Mouse (Mus musculus) limb, embryonic 15.5 days (tissue): Measurements from ENCODE around the gene 9130213A22Rik. TPM values are rescaled to one million over a fixed set of nuclear protein-coding genes. Genes with fewer than 3 reads are reported as not detected.

Source experiments
- ATAC-seq: fragments of 200-750 bp; cut with Nextera tagmentation; 2 replicates; pipeline ENCODE4 v1.8.0; 2017; ENCODE audit warnings: low read depth, moderate TSS enrichment; ENCODE audit not compliant: insufficient number of reproducible peaks, low FRiP score, low TSS enrichment
- H3K27ac ChIP-seq: fragments of 300-500 bp; sonication (generic); 2 replicates; pipeline ENCODE4 v1.5.1; 2015; ENCODE audit warnings: moderate library complexity, mild to moderate bottlenecking, inconsistent platforms
- H3K27me3 ChIP-seq: fragments of 300-500 bp; sonication (generic); 2 replicates; pipeline ENCODE4 v1.6.1; 2015; ENCODE audit warnings: inconsistent platforms
- H3K36me3 ChIP-seq: fragments of 300-500 bp; sonication (generic); 2 replicates; pipeline ENCODE4 v1.6.1; 2015; ENCODE audit warnings: inconsistent platforms
- H3K4me1 ChIP-seq: fragments of 300-500 bp; sonication (generic); 2 replicates; pipeline ENCODE4 v1.6.1; 2015; ENCODE audit warnings: inconsistent platforms
- H3K4me2 ChIP-seq: fragments of 300-500 bp; sonication (generic); 2 replicates; pipeline ENCODE4 v1.6.1; 2015; ENCODE audit warnings: mild to moderate bottlenecking, inconsistent platforms
- H3K4me3 ChIP-seq: fragments of 300-500 bp; sonication (generic); 2 replicates; pipeline ENCODE4 v1.5.1; 2015; ENCODE audit warnings: mild to moderate bottlenecking, inconsistent platforms
- H3K9ac ChIP-seq: fragments of 300-500 bp; sonication (generic); 2 replicates; pipeline ENCODE4 v1.6.1; 2015; ENCODE audit warnings: inconsistent platforms
- H3K9me3 ChIP-seq: fragments of 300-500 bp; sonication (generic); 2 replicates; pipeline ENCODE4 v1.6.1; 2016; ENCODE audit warnings: inconsistent platforms
- WGBS: fragments of 180-500 bp; shearing (Covaris S2); methylation state at CpG from one replicate; pipeline ENCODE4 v1.1.7; 2015; 5-methylcytosine and 5-hydroxymethylcytosine counted together
- polyA plus RNA-seq: library from polyadenylated mRNA; unstranded; fragments of >200 nt; fragmentation: Nextera tagmentation; extraction: Ambion mirVana; gene quantifications from 2 replicates; pipeline ENCODE4 v1.2.1, GENCODE M21; 2015

9130213A22Rik gene
- polyA plus RNA-seq, 1 experiment from 2014 or later = 0.49 TPM

DNA sequence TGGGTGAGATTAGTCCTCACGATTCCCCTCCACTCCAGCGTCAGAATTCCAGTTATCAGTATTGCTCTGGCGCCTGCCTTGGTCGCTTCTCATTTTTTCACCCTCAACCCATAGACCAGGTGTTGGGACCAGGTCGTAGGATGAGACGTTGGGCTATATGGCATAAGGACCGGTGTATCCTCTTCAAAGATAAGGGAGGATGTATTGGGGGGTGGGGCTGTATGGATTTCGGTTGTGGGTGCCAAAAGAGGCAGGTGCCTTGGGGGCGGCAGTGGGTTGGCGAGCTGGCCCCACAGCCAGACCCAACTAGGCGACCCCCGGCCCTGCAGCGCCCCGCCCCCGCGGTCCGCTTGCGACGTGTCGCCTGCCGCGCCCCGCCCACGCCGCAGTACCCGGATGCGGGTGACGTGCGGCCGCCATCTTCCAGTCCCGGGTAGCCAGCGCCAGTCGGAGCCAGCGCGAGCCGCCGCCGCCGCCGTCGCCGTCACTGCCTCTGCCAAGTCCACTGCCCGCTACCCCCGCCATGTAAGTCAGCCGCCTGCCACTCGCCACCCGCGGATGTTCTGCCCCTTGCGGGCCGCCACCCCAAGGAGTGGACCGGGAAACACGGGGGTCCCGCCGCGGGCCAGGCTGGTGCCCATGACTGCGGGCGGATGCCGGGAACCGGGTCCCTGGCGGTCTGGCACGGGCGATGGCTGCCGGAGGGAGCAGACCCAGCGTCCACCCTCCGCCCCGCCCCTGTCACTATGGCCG, 34.1 kb downstream of the 9130213A22Rik start, which contains the start of gene Vamp2:
Vamp2 (plus strand) TSS at position 388 of the 753 bp plus-strand sequence.
- peak within 1 kb of the TSS; percentile 84 for H3K4me2 ChIP-seq
- H3K9ac ChIP-seq = peak within 1 kb of the TSS; percentile 95
- no peaks in the 10 kb centered on the region for H3K9me3 ChIP-seq
- ATAC-seq = peak; percentile 79
- H3K4me1 ChIP-seq = peaks cover 40% of the 10 kb centered on the region
- H3K27ac ChIP-seq = peak within 1 kb of the TSS; percentile 91
- peaks cover 28% of the 10 kb centered on the region for H3K36me3 ChIP-seq
- peak within 1 kb of the TSS; percentile 72 for H3K4me3 ChIP-seq
- WGBS = 1% methylated on average over 60 of the region's 67 CpGs
- H3K27me3 ChIP-seq = no peaks in the 10 kb centered on the region

DNA sequence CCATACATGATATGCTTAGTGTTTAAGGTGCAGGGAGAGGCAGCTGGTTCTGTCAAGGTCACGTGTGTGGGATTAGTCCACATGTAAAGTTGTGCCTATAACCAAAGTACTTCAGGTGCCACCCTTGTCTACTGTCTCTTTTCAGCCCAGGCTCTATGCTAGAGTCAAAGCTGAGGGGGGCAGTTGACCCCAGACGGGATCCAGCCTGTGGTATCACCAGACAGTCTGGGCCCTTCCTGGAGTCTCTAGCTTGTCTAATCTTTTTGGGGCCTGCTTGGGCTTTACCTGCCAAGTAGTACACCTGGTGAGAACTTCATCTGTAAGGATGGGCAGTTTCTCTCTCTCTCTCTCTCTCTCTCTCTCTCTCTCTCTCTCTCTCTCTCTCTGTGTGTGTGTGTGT, 34.8 kb downstream of the 9130213A22Rik start:
- Histone ChIP-seq H3K4me3 (peak overlapping the region; percentile 72; the same call in 1 of the 2 replicates), H3K27ac (peak overlapping the region; percentile 65), H3K4me2 (peak overlapping the region; percentile 84; the same call in 1 of the 2 replicates), H3K4me1 (peaks cover 40% of the 10 kb centered on the region), H3K27me3 (no peaks in the 10 kb centered on the region), H3K36me3 (peaks cover 24% of the 10 kb centered on the region), H3K9ac (no peak overlapping the region), H3K9me3 (no peaks in the 10 kb centered on the region)
- 60% methylated on average over 2 of the region's 2 CpGs for WGBS
- no peak for ATAC-seq

DNA sequence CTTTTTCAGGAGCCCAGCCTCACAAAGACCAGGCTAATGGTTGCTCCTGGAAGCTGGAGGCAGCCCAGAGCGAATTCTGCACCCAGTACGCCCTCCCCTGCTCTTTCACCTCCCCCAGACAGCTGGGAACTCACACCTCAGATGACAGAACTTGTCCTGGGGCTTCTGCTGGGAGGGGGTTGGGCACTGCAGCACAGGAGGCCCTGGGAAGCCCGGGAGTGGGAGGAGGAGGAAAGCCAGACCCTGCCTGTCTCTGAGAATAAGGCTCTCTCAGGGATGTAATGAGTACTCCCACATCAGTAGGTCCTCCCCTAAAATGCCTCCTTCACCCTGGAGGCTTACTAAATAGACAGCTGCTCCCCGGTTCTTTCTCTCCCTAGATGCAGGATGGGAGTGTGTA, 35.3 kb downstream of the 9130213A22Rik start:
- peaks cover 40% of the 10 kb centered on the region for H3K4me1 ChIP-seq
- H3K9me3 ChIP-seq = no peaks in the 10 kb centered on the region
- ATAC-seq = no peak
- peak overlapping the region; percentile 65 for H3K27ac ChIP-seq
- WGBS = 25% methylated on average over 4 of the region's 4 CpGs
- no peak overlapping the region; the same call in 1 of the 2 replicates for H3K4me2 ChIP-seq
- H3K9ac ChIP-seq = peak overlapping the region; percentile 17; the same call in 1 of the 2 replicates
- no peak overlapping the region for H3K4me3 ChIP-seq
- no peaks in the 10 kb centered on the region for H3K27me3 ChIP-seq
- H3K36me3 ChIP-seq = peaks cover 22% of the 10 kb centered on the region

DNA sequence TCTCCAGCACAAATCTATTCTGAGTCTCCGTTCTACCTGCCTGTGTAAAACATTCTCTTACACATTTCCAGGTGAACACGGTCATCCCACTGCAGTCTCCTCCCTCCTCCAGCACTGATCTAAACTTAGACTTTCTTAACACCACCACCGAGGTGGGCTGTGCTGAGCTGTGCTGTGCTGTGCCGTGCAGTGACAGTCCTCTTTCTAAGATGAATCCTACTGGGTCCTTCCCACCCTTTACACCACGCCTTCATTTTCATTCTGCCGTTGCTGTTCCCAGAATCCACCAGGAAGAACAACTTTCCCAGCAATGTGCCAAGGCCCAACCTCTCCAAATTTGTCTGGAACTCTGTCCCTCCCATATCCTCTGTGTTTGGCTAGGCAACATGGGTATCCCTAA, 36.0 kb downstream of the 9130213A22Rik start:
- H3K4me1 ChIP-seq = peaks cover 35% of the 10 kb centered on the region
- no peak overlapping the region for H3K9ac ChIP-seq
- no peaks in the 10 kb centered on the region for H3K27me3 ChIP-seq
- H3K27ac ChIP-seq = peak overlapping the region; percentile 65; the same call in 1 of the 2 replicates
- 47% methylated on average over 6 of the region's 6 CpGs for WGBS
- no peaks in the 10 kb centered on the region for H3K9me3 ChIP-seq
- no peak overlapping the region for H3K4me2 ChIP-seq
- no peak for ATAC-seq
- peaks cover 16% of the 10 kb centered on the region for H3K36me3 ChIP-seq
- no peak overlapping the region for H3K4me3 ChIP-seq

DNA sequence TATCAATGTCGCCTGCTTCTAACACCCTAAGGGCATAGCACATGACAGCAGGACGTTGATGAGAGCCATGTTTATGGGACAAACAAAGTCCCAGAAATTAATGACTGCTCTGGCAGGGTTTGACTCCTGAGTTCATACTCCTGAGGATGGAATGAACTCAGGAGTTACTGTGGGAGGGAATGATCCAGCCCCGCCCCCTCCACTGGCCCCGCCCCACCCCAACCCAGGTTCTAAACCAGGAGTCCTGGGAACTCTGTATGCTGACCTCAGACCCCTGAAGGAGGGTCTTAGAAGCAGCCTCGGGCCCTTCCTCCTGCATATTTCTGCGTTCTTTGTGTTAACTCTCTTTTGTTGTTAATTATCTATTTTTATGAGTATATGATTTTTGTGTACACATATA, 36.8 kb downstream of the 9130213A22Rik start:
- no peak for ATAC-seq
- peaks cover 9% of the 10 kb centered on the region for H3K36me3 ChIP-seq
- no peak overlapping the region for H3K27ac ChIP-seq
- H3K4me1 ChIP-seq = peaks cover 30% of the 10 kb centered on the region
- WGBS = 54% methylated on average over 6 of the region's 6 CpGs
- H3K27me3 ChIP-seq = no peaks in the 10 kb centered on the region
- no peak overlapping the region for H3K4me3 ChIP-seq
- no peaks in the 10 kb centered on the region for H3K9me3 ChIP-seq
- no peak overlapping the region for H3K9ac ChIP-seq
- H3K4me2 ChIP-seq = no peak overlapping the region

DNA sequence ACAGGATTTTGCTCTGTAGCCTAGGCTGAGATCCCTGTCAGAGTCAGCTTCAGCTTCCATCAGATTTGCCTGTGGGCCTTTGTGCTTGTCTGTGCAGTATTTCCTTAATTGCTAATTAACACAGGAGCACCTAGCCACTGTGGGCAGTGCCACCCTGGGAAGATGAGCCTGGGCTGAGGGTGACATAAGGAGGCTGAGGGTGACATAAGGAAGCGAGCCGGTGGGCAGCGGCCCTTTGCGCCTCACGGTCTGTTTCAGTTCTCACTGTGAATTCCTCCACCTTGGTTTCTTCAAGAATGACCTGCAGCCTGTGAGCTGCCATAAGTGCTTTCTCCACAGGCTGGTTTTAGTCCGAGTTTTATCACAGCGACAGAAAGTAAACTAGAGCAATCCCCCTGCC, 40.8 kb downstream of the 9130213A22Rik start:
- Histone ChIP-seq H3K4me1 (peaks cover 4% of the 10 kb centered on the region; the same call in 1 of the 2 replicates), H3K4me3 (no peak overlapping the region), H3K9me3 (no peaks in the 10 kb centered on the region), H3K36me3 (no peaks in the 10 kb centered on the region), H3K9ac (no peak overlapping the region), H3K4me2 (no peak overlapping the region), H3K27me3 (no peaks in the 10 kb centered on the region), H3K27ac (no peak overlapping the region)
- 85% methylated on average over 7 of the region's 7 CpGs for whole genome bisulfite sequencing
- no peak for ATAC-seq

DNA sequence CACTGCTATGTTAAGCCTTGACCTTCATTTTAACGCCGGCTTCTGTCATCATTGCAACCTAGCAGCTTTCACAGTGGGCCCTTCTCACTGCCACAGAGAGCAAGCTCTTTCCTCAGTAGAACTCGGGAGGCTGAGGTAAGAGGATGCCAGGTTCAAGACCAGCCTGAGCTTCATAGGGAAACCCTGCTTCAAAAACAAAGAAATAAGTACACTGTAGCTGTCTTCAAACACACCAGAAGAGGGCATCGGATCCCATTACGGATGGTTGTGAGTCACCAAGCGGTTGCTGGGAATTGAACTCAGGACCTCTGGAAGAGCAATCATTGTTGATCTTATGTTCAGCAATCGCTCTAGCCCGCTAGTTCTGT, 41.5 kb downstream of the 9130213A22Rik start:
- Histone ChIP-seq H3K4me2 (no peak overlapping the region), H3K4me1 (peaks cover 4% of the 10 kb centered on the region; the same call in 1 of the 2 replicates), H3K9ac (no peak overlapping the region), H3K4me3 (no peak overlapping the region), H3K9me3 (no peaks in the 10 kb centered on the region), H3K36me3 (no peaks in the 10 kb centered on the region), H3K27ac (no peak overlapping the region), H3K27me3 (no peaks in the 10 kb centered on the region)
- WGBS = 87% methylated on average over 8 of the region's 8 CpGs
- ATAC-seq = no peak

DNA sequence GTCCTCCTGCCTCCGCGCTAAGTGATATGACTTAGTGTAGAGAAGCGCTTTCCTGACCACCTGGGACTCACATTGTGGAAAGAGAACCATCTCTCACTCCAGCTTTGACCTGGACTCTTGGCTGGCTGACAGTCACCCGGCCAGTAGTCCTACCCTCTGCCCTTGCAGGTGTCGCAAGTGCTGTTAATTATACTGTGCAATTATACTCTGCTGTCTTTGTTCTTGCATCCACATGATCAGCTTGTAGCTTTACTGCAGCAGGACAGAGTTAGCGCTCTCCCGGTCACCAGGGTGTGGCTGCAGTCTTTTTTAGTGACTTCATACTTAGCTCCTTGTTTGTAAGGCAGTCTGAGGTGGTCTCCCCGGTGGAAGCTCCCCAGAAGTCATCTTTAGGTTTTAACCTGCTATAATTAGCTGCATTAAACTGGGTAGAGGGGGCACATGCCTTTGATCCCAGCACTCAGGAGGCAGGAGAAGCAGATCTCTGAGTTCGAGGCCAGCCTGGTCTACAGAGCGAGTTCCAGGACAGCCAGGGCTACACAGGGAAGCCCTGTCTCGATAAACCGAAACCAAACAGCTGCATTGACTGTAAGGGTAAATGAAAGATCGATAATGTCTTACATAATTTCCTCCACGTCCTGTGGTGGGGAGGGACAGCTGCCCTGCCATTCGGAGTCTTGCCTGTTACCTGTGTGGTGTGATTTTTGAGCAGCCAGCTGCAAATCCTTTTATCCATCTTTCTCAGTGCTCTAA, 42.1 kb downstream of the 9130213A22Rik start:
- Histone ChIP-seq H3K4me2 (no peak overlapping the region), H3K36me3 (no peaks in the 10 kb centered on the region), H3K4me3 (no peak overlapping the region), H3K4me1 (peaks cover 4% of the 10 kb centered on the region; the same call in 1 of the 2 replicates), H3K9ac (no peak overlapping the region), H3K9me3 (no peaks in the 10 kb centered on the region), H3K27me3 (no peaks in the 10 kb centered on the region), H3K27ac (no peak overlapping the region)
- no peak for ATAC-seq
- 71% methylated on average over 15 of the region's 15 CpGs for WGBS

DNA sequence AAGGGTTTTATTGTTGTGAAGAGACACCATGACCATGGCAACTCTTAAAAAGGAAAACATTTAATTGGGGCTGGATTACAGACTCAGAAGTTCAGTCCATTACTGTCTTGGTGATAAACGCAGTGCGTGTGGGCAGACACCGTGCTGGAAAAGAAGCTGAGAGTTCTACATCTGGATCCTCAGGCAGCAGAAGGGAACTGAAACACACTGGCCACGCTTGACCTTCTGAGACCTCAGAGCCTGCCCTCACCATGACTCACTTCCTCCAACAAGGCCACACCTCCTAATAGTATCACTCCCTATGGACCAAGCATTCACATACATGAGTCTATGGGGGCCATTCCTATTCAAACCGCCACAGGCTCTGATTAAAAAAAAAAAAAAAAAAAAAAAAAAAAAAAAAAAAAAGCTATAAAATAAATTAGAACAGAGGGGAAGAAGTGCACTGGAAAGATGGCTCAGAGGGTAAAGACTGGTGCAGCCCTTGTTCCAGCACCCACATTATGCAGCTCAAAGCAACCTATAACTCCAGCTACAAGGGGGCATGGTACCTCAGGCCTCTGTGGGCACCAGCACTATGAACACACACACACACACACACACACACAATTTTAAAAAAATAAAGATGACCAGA, 43.5 kb downstream of the 9130213A22Rik start:
- ATAC-seq = no peak
- Histone ChIP-seq H3K4me2 (no peak overlapping the region), H3K4me1 (peaks cover 13% of the 10 kb centered on the region), H3K36me3 (no peaks in the 10 kb centered on the region), H3K27ac (no peak overlapping the region), H3K9ac (no peak overlapping the region), H3K4me3 (no peak overlapping the region), H3K9me3 (no peaks in the 10 kb centered on the region), H3K27me3 (no peaks in the 10 kb centered on the region)
- 57% methylated on average over 5 of the region's 5 CpGs for WGBS

DNA sequence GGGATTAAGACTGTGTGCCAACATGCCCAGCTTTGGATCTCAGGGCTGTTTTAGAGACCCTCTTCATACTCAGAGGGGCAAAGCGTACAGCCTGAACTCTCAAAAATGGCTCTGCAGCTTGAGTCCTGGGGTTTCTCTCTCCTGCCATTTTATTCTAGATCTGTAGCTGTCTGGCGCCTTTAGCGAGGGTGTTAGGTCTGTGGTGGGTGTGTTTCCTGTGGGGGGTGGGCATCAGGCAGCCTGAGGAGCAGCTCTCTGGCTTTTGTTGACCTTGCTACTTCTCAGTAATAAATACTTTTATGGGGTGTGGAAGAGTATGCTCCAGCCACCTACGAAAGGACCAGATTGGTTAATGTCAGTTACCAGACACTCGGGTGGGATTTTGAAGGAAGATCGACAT, 44.3 kb downstream of the 9130213A22Rik start:
- Histone ChIP-seq H3K9ac (no peak overlapping the region), H3K4me3 (no peak overlapping the region), H3K4me1 (peaks cover 18% of the 10 kb centered on the region), H3K36me3 (no peaks in the 10 kb centered on the region), H3K9me3 (no peaks in the 10 kb centered on the region), H3K27me3 (no peaks in the 10 kb centered on the region), H3K4me2 (no peak overlapping the region), H3K27ac (no peak overlapping the region; the same call in 1 of the 2 replicates)
- 56% methylated on average over 6 of the region's 6 CpGs for WGBS
- no peak for ATAC-seq

DNA sequence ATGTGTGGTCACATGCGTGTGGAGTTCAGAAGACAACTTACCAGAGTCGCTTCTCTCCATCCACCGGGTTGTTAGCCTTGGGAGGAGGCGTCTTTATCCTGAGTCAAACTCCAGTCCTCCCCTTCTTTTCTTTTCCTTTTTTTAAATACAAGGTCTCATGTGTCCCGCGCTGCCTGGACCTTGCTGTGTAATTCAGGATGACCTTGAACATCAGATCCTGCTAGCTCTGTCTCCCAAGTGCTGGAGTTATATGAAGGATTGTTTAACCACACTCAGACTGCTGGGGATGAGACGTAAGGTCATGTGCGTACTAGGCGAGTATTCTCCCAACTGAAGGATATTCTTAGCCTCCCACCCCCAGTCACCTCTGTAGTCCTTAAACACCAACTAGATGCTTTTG, 45.1 kb downstream of the 9130213A22Rik start:
- Histone ChIP-seq H3K36me3 (no peaks in the 10 kb centered on the region), H3K4me2 (no peak overlapping the region), H3K4me3 (no peak overlapping the region), H3K27me3 (no peaks in the 10 kb centered on the region), H3K9ac (no peak overlapping the region), H3K27ac (no peak overlapping the region), H3K4me1 (peaks cover 25% of the 10 kb centered on the region), H3K9me3 (no peaks in the 10 kb centered on the region)
- WGBS = 83% methylated on average over 9 of the region's 9 CpGs
- ATAC-seq = no peak

DNA sequence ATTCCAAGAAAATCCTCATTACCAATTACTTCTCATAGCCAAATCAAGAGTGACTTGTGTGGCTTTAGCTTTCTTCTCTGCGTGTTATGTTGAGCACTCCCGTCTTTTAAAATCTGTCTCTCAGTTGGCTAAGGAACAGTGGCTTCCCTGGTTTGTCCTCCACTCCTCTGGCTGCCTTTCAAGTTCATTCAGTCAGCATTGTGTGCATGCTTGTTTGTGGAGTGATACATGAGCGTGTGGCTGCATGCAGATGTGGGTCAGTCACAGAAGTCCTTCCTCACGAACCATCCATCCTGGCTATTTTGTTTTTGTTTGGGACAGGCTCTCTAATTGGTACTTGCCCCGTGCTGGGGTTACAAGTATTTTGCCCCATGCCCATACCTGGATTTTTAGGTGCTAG, 45.8 kb downstream of the 9130213A22Rik start:
- Histone ChIP-seq H3K9ac (no peak overlapping the region), H3K27me3 (no peaks in the 10 kb centered on the region), H3K4me1 (peaks cover 30% of the 10 kb centered on the region), H3K4me3 (no peak overlapping the region), H3K9me3 (no peaks in the 10 kb centered on the region), H3K4me2 (no peak overlapping the region), H3K27ac (no peak overlapping the region), H3K36me3 (no peaks in the 10 kb centered on the region)
- 63% methylated on average over 5 of the region's 5 CpGs for WGBS
- no peak for ATAC-seq
